Mouse (Mus musculus): ENCODE measurements around the gene Ap5m1. TPM values are rescaled to one million over a fixed set of nuclear protein-coding genes. Genes with fewer than 3 reads are reported as not detected.

Ap5m1 gene
- polyA plus RNA-seq (2015; fragmentation: Nextera tagmentation; extraction: Ambion mirVana), result 20.8 and 23.5 TPM in 2 replicates

- H3K4me1 ChIP-seq, result peaks cover 28% of the 10 kb centered on the region
- peak within 1 kb of the TSS; percentile 98 for H3K27ac ChIP-seq (replicated peaks)
- under 1% methylated on average over 37 of the region's 62 CpGs for WGBS
These were observed at the start of gene Ap5m1 for GRCm38 (mm10) chr14:49065529-49066273. Ap5m1 (plus strand) TSS chr14:49066097.

GRCm38 (mm10) chr14:49019765-49020164 lies 46.1 kb upstream of the Ap5m1 start:
- Histone ChIP-seq H3K27me3 (replicated peaks) (no peaks in the 10 kb centered on the region), H3K4me1 (no peaks in the 10 kb centered on the region), H3K4me2 (no peak overlapping the region), H3K9ac (replicated peaks) (no peak overlapping the region), H3K9me3 (replicated peaks) (no peaks in the 10 kb centered on the region), H3K4me3 (replicated peaks) (no peak overlapping the region), H3K27ac (replicated peaks) (no peak overlapping the region), H3K36me3 (peaks cover 20% of the 10 kb centered on the region)
- ATAC-seq (ENCODE audit: low FRiP score), result no peak
- 90% methylated on average over 5 of the region's 5 CpGs for WGBS

More at GRCm38 (mm10) chr14:49065529-49066273, at the start of gene Ap5m1:
- Histone ChIP-seq H3K9ac (replicated peaks) (peak within 1 kb of the TSS; percentile 97), H3K4me2 (peak within 1 kb of the TSS; percentile 77), H3K27me3 (replicated peaks) (no peaks in the 10 kb centered on the region), H3K36me3 (no peaks in the 10 kb centered on the region), H3K9me3 (replicated peaks) (no peaks in the 10 kb centered on the region), H3K4me3 (replicated peaks) (peak within 1 kb of the TSS; percentile 91)
- peak; percentile 58 for ATAC-seq (ENCODE audit: low FRiP score)

- Histone ChIP-seq H3K9me3 (replicated peaks) (no peaks in the 10 kb centered on the region), H3K4me2 (no peak overlapping the region), H3K4me1 (no peaks in the 10 kb centered on the region), H3K27ac (replicated peaks) (no peak overlapping the region), H3K27me3 (replicated peaks) (no peaks in the 10 kb centered on the region), H3K4me3 (replicated peaks) (no peak overlapping the region), H3K9ac (replicated peaks) (no peak overlapping the region), H3K36me3 (peaks cover 11% of the 10 kb centered on the region)
- WGBS, result 93% methylated on average over 6 of the region's 6 CpGs
- ATAC-seq (ENCODE audit: low FRiP score), result 0 out of 2 replicates have a peak, but pooled peaks have one; percentile 59
These were observed 38.7 kb upstream of the Ap5m1 start for GRCm38 (mm10) chr14:49027040-49027778.

GRCm38 (mm10) chr14:49027779-49028368 lies 38.0 kb upstream of the Ap5m1 start:
- ATAC-seq (ENCODE audit: low FRiP score), result no peak
- Histone ChIP-seq H3K9ac (replicated peaks) (no peak overlapping the region), H3K4me1 (no peaks in the 10 kb centered on the region), H3K36me3 (peaks cover 11% of the 10 kb centered on the region), H3K4me3 (replicated peaks) (no peak overlapping the region), H3K9me3 (replicated peaks) (no peaks in the 10 kb centered on the region), H3K27me3 (replicated peaks) (no peaks in the 10 kb centered on the region), H3K27ac (replicated peaks) (no peak overlapping the region), H3K4me2 (no peak overlapping the region)
- WGBS, result 83% methylated on average over 3 of the region's 3 CpGs

- WGBS, result 93% methylated on average over 5 of the region's 5 CpGs
- no peak overlapping the region for H3K27ac ChIP-seq (replicated peaks)
- no peak overlapping the region for H3K4me2 ChIP-seq
- no peak for ATAC-seq (ENCODE audit: low FRiP score)
- peaks cover 13% of the 10 kb centered on the region for H3K36me3 ChIP-seq
- no peaks in the 10 kb centered on the region for H3K27me3 ChIP-seq (replicated peaks)
- H3K4me3 ChIP-seq (replicated peaks), result no peak overlapping the region
- no peaks in the 10 kb centered on the region for H3K9me3 ChIP-seq (replicated peaks)
- no peak overlapping the region for H3K9ac ChIP-seq (replicated peaks)
- no peaks in the 10 kb centered on the region for H3K4me1 ChIP-seq
These were observed 36.9 kb upstream of the Ap5m1 start for GRCm38 (mm10) chr14:49028991-49029390.

- no peaks in the 10 kb centered on the region for H3K9me3 ChIP-seq (replicated peaks)
- no peaks in the 10 kb centered on the region for H3K4me1 ChIP-seq
- no peak overlapping the region for H3K4me3 ChIP-seq (replicated peaks)
- no peak overlapping the region for H3K4me2 ChIP-seq
- no peak overlapping the region for H3K9ac ChIP-seq (replicated peaks)
- H3K27me3 ChIP-seq (replicated peaks), result no peaks in the 10 kb centered on the region
- 90% methylated on average over 4 of the region's 4 CpGs for WGBS
- 0 out of 2 replicates have a peak, but pooled peaks cover 2% of the 10 kb centered on the region for H3K36me3 ChIP-seq
- ATAC-seq (ENCODE audit: low FRiP score), result no peak
- no peak overlapping the region for H3K27ac ChIP-seq (replicated peaks)
These were observed 20.3 kb upstream of the Ap5m1 start for GRCm38 (mm10) chr14:49045610-49046009.

GRCm38 (mm10) chr14:49049492-49049891 lies 16.4 kb upstream of the Ap5m1 start:
- ATAC-seq (ENCODE audit: low FRiP score), result no peak
- Histone ChIP-seq H3K9me3 (replicated peaks) (no peaks in the 10 kb centered on the region), H3K27me3 (replicated peaks) (no peaks in the 10 kb centered on the region), H3K4me1 (no peaks in the 10 kb centered on the region), H3K27ac (replicated peaks) (no peak overlapping the region), H3K4me3 (replicated peaks) (no peak overlapping the region), H3K9ac (replicated peaks) (no peak overlapping the region), H3K4me2 (no peak overlapping the region), H3K36me3 (peaks cover 6% of the 10 kb centered on the region; the same call in 1 of the 2 replicates)

GRCm38 (mm10) chr14:49063838-49064237 lies 2.1 kb upstream of the Ap5m1 start:
- H3K27ac ChIP-seq (replicated peaks), result no peak overlapping the region
- H3K4me3 ChIP-seq (replicated peaks), result no peak overlapping the region
- ATAC-seq (ENCODE audit: low FRiP score), result no peak
- H3K4me2 ChIP-seq, result no peak overlapping the region
- no peaks in the 10 kb centered on the region for H3K36me3 ChIP-seq
- no peaks in the 10 kb centered on the region for H3K27me3 ChIP-seq (replicated peaks)
- 86% methylated on average over 2 of the region's 2 CpGs for WGBS
- H3K9ac ChIP-seq (replicated peaks), result no peak overlapping the region
- peaks cover 24% of the 10 kb centered on the region for H3K4me1 ChIP-seq
- no peaks in the 10 kb centered on the region for H3K9me3 ChIP-seq (replicated peaks)

GRCm38 (mm10) chr14:49066274-49066823 lies 452 bp downstream of the Ap5m1 start, which contains the start of gene Exoc5:
Exoc5 (minus strand) TSS chr14:49066653.
- Histone ChIP-seq H3K9me3 (replicated peaks) (no peaks in the 10 kb centered on the region), H3K9ac (replicated peaks) (peak within 1 kb of the TSS; percentile 97), H3K4me2 (peak within 1 kb of the TSS; percentile 77), H3K27me3 (replicated peaks) (no peaks in the 10 kb centered on the region), H3K27ac (replicated peaks) (peak within 1 kb of the TSS; percentile 98), H3K4me3 (replicated peaks) (peak within 1 kb of the TSS; percentile 91), H3K36me3 (no peaks in the 10 kb centered on the region), H3K4me1 (peaks cover 28% of the 10 kb centered on the region)
- WGBS, result under 1% methylated on average over 53 of the region's 53 CpGs
- ATAC-seq (ENCODE audit: low FRiP score), result peak; percentile 97

GRCm38 (mm10) chr14:49072837-49073236 lies 6.9 kb downstream of the Ap5m1 start:
- WGBS, result 95% methylated on average over 2 of the region's 2 CpGs
- no peaks in the 10 kb centered on the region for H3K27me3 ChIP-seq (replicated peaks)
- H3K27ac ChIP-seq (replicated peaks), result no peak overlapping the region
- H3K4me2 ChIP-seq, result no peak overlapping the region
- H3K36me3 ChIP-seq, result peaks cover 13% of the 10 kb centered on the region
- ATAC-seq (ENCODE audit: low FRiP score), result no peak
- H3K9ac ChIP-seq (replicated peaks), result no peak overlapping the region
- no peak overlapping the region for H3K4me3 ChIP-seq (replicated peaks)
- H3K4me1 ChIP-seq, result peaks cover 7% of the 10 kb centered on the region
- H3K9me3 ChIP-seq (replicated peaks), result no peaks in the 10 kb centered on the region

GRCm38 (mm10) chr14:49073896-49074295 lies 8.0 kb downstream of the Ap5m1 start:
- Histone ChIP-seq H3K4me1 (peaks cover 4% of the 10 kb centered on the region; the same call in 1 of the 2 replicates), H3K9ac (replicated peaks) (no peak overlapping the region), H3K36me3 (peaks cover 18% of the 10 kb centered on the region), H3K27me3 (replicated peaks) (no peaks in the 10 kb centered on the region), H3K9me3 (replicated peaks) (no peaks in the 10 kb centered on the region), H3K4me3 (replicated peaks) (no peak overlapping the region), H3K27ac (replicated peaks) (no peak overlapping the region), H3K4me2 (no peak overlapping the region)
- WGBS, result 96% methylated on average over 7 of the region's 7 CpGs
- no peak for ATAC-seq (ENCODE audit: low FRiP score)

Data from neural tube, embryonic 15.5 days (tissue).